Mouse (Mus musculus) left cerebral cortex, postnatal 25 days (tissue): ENCODE measurements around the gene S1pr5. TPM values are rescaled to one million over a fixed set of nuclear protein-coding genes. Genes with fewer than 3 reads are reported as not detected.
"Not testable (repeated sequence)": the region's sequence is repeated elsewhere in the genome, so short reads cannot be mapped to it uniquely, and the experiment has no call there.

Source experiments
- DNase-seq, 2 experiments: peaks; one replicate each; pipeline ENCODE4 v3.0.0; 2022; ENCODE audit warnings: low spot score in 2 of 2, mixed read lengths in 1 of 2
- intact Hi-C: fragments of 180-260 bp; cut with DNase I; formaldehyde crosslinking; loops from one replicate; pipeline ENCODE4 v1.15.1; 2025
- total RNA-seq, 2 experiments: library from RNA; stranded (reverse); gene quantifications; 2 replicates each; pipeline ENCODE4 v1.2.3; 2021

Gene S1pr5
- total RNA-seq, result 1 to 10 TPM; 7.8 to 8.3 TPM

DNA sequence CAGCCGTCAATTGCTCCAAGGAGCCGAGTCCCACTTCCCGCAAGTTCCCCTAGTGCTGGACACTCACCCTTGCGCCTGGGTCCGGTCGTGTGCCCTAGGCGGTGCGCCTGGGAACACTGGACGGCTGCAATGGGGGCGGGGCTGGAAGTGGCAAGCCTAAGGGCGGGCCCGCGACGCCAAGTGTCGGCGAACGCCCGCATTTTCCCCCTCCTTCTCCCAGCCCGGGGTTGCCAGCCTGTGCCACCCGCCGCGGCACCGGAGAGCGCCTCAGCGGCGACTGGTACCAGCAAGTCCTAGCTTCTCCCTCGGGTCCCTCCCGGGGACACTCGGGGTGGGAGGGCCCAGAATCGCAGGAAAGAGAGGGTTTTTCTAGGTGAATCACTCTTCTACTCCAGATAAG lies at the start of gene S1pr5:
Gene S1pr5 (minus strand): TSS at position 118 of the 400 bp plus-strand sequence.
- intact Hi-C loops, result no loop called here
- no peak for DNase-seq

DNA sequence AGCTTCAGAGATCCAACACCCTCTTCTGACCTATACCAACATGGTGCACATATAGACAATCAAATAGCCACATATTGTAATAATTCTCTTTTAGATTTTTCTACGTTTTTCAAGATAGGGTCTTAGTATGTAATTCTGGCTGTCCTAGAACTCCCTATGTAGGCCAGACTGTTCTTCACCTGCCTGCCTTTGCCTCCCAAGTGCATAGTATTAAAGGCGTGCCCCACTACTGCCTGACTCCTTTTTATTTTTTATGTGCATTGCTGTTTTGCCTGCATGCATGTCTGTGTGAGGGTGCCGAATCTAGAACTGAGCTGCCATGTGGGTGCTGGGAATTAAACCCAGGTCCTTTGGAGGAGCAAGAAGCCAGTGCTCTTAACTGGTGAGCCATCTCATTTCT lies 44.0 kb upstream of the S1pr5 start:
- DNase-seq, result no peak
- intact Hi-C loops, result no loop called here

DNA sequence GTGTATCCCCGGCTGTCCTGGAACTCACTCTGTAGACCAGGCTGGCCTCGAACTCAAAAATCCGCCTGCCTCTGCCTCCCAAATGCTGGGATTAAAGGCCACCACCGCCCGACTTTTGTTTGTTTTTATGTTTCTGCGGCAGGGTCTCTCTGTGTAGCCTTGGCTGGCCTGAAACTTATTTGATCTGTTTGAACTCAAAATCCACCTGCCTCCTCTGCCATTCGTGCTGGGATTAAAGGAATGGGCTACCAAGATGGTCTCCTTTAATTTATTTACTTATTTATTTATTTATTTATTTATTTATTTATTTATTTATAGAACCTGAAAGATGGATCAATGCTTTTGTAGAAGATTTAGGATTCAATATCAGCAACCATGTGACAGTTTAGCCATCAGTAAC lies 43.6 kb upstream of the S1pr5 start:
- intact Hi-C loops, result loop anchor here (2.0 kb wide), 1 partner anchor 53 kb away; the partner anchor contains the start of gene Keap1
- not testable (repeated sequence) for DNase-seq

DNA sequence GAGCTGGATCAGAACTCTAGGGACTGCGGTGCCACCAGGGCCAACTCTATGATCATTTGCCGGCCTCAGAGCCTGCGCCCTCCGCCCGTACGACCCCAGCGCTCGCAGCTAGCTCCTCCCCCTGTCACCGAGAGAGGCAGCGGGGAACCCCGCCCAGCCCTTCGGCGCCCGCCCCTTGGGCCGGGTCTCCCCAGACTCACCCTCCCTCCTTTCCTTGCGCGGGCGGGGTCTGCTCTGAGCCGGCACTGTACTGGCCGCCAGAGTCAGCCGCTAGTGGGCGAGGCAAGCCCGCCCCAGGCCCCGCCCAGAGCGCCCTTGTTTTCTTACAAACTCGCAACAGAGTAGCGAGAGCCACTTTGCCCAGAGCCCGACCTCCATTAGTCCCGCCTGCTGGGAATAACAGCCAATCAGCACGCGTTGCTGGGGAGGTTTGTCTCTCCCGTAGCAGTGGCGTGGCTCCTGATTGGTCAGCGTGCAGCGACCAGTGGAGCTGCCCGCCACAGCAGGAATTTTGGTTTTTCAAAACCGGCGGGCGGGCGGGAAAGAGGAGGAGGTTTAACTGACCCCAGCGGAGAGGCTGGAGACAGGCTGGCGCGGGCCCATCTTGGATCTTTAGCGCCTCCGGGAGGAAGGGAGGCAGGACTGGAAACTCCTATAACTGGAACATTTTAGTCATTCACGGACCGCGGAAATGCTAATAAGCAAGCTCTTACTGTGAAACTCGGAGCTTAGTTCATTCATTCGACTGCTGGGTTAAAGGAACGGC lies 43.0 kb upstream of the S1pr5 start, which contains the start of gene Cdkn2d:
Gene Cdkn2d (minus strand): TSS at position 386 of the 766 bp plus-strand sequence.
- intact Hi-C loops, result loop anchor here (2.0 kb wide), 1 partner anchor 52 kb away; the partner anchor contains the start of gene Keap1

DNA sequence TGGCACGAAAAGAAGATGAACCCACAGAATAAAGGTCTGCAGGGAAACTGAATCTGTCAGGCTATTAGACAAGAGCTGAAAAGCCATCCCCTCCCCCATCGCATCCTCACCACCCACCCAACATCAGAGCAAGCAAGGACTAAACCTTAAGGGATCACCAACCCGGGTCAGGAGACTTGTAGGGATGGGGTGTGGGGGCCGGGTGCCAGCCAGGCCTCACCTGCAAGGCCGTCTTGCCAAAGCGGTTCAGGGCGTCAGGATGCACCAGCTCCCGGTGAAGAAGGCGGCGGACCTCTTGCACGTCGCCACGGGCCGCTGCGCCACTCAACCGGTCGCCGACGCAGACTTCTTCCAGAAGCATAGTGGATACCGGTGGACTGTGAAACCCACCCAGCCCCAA lies 42.3 kb upstream of the S1pr5 start:
- intact Hi-C loops, result loop anchor here (2.0 kb wide), 1 partner anchor 52 kb away; the partner anchor contains the start of gene Keap1
- no peak for DNase-seq

More for the DNA sequence above, 43.0 kb upstream of the S1pr5 start, which contains the start of gene Cdkn2d:
- DNase-seq, result peak; percentile 99 to 100

DNA sequence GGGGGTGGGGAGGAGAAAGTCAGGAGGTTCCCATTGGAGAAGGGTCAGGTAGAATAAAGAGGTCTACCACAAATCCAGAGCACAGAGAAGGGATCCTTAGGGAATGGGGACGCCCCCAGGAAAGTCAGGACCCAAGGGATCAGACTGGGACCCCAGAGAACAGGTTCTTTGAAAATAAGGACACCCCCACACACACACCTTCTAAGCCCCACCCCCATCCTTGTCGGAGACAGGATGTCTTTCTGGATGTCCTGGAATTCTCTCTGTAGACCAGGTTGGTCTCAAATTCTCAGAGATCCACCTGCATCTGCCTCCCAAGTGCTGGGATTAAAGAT lies 41.1 kb upstream of the S1pr5 start:
- DNase-seq, result no peak
- intact Hi-C loops, result no loop called here

DNA sequence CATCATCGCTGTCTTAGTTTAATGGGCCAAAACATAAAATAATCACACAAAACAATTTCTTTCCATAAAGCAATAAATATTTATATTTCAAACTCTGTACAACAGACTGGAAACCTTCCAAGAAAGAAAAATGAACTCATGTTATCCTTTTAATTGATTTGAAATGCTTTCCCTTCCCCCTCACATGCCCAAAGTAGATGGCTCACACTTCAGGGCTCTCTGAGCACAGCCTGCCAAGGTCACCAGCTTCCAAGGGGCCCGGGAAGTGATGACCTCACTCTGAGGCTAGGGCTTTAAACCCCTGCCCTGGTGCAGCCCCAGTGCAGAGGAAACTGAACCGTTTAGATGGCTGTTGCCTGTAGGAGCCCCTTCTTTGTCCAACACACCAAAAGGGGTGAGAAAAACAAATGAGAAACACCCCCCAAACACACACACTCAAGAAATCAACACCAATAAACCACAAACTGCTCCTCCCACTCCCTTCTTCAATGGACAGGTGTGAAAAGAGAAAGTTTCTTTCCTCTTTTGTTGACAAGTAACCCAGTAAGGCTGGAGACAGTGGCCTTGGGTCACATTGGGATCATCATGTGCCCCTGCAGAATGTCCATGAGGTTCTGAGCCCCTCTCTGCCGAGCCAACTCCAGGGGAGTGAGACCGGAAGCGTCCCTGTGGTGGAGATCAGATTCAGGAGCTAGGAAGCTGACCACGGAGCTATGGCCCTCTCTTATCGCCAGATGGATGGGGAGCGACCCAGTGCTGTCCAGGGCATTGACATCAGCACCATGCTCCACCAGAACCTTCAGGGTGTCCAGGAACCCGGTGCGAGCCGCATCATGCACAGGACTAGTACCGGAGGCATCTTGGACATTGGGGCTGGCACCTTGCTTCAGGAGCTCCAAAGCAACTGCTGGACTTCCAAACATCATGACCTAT lies 40.4 kb upstream of the S1pr5 start:
- intact Hi-C loops, result no loop called here
- DNase-seq, result no peak

DNA sequence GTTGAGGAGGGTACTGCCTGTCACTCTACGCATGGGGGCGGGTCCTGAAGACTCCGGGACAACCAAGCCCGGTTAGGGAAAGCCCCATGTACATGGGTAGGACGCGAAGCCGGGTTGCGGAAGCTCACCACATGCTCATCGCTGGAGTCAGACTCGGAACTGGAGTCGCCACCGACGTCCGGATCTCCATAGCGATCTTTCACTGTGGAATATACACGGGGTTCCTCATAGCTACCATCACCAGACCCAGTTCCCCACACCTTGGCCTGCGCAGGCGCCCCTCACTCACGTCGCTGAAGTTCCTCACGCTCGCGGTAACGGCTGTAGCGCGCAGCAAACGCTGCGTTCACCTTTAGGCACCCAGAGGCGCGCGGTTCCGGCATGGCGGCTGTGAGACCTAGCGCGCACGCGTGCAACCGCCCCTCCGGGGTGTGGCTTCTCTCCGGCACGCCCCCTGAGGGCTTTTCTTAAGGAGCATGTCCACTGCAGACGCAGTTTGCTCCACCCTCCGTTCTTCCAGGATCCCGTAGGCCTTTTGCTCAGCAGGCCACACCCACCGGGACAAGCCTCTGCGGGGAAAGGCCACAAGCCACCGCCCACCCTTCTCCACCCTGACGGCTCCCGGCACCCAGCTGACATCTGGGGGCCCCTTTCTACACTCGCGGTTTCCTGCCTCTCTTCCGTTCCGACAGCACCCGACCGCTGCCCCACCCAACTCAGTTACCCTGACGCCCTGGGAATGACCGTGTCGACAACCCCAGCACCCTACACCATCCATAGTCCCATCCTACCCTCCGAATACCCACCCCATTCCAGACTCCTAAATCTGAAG lies 39.5 kb upstream of the S1pr5 start, which contains the start of gene Kri1:
Gene Kri1 (minus strand): TSS at position 399 of the 832 bp plus-strand sequence.
- intact Hi-C loops, result loop anchor here (2.0 kb wide), 1 partner anchor 23 kb away; the partner anchor contains the start of gene Atg4d
- peak; percentile 97 to 98 for DNase-seq

DNA sequence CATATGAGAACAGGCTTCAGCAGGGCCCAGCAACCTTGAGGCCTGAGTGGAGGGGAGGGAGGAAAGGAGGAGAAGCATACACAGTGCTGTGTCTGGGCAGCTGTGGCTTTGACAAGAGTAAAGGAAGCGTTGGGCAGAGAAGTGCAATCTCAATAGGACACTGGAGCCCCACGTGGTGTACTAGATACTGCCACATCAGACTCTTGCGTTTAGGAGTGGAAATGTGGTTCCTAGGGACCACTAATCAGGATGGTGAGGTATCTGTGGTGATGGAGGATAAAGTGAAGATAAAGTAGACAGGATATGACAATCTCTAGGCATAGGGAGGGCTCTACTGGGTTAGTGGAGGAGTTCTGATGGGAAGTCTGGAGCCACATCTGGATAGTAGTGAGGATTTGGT lies 38.5 kb upstream of the S1pr5 start:
- no peak for DNase-seq
- intact Hi-C loops, result loop anchor here (2.0 kb wide), 1 partner anchor 22 kb away; the partner anchor contains the start of gene Atg4d

DNA sequence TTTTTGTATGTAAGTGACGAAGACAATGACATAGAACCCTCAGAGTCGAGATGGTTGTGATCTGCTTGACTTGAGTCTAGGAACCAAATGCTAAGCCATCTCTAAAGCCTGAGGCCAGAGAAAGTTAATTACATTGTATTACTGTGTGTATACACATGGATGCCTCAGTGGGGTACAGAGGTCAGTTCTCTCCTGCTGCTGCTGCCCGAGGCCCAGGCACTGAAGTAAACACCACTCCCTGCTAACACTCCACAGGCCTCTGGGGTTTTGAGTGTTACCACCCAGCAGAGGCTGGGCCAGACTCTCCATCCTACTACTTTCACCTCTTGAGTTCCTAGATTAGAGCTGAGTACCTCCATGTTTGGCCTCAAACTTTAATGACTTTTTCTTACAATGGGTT lies 35.8 kb upstream of the S1pr5 start:
- no peak for DNase-seq
- intact Hi-C loops, result no loop called here

DNA sequence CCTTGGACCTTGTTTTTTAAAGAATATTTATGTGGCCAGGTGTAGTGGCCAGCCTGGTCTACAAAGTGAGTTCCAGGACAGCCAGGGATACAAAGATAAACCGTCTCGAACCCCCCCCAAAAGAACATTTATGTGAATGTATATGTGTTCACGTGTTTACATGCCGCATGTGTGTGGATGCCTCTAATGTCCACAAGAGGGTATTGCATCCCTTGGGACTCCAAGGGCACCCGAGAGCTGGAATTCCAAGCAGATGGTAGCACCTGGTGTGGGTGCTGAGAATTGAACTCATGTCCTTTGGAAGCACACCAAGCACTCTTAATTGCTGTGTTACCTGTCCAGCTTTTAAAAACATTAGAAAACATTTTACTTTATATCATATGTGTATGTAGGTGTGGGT lies 35.3 kb upstream of the S1pr5 start:
- DNase-seq, result no peak
- intact Hi-C loops, result no loop called here

DNA sequence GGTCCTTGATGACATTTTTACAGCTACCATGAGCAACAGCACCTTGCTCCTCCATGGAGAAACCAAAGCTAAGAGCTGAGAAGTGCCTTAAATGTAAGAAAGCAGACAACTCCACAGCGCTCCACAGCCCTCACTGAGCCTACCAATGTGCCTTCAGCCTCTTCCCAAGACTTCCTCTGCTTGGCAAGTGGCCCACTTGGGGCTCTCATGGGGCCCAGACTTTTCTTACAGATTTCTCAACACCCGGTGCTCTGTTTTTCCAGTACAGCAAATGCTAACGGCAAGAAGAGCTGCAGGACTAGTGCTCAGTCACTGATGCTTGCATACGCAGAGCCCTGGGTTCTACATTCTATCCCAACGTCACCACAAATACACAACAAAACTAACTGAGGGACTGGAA lies 29.5 kb upstream of the S1pr5 start:
- intact Hi-C loops, result no loop called here
- no peak for DNase-seq

DNA sequence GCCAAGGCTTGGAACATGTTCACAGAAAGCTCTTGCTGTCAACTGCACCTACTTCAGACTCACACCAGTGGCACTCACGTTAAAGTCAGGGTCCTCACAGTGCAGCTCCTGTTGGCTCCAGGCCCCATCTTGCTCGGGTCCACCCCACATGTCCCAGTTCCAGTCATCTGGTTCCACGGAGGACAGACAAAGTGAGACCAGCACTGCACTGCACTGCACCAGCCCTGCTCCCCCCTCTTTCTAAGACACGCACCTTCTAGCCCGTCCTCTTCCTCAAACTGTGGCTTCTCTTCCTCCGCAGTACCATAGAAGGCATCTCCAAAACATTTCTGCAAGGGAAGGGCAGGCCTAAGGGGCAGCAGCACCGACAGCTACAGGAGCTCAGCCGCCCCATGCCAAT lies 28.1 kb upstream of the S1pr5 start:
- no peak for DNase-seq
- intact Hi-C loops, result no loop called here

DNA sequence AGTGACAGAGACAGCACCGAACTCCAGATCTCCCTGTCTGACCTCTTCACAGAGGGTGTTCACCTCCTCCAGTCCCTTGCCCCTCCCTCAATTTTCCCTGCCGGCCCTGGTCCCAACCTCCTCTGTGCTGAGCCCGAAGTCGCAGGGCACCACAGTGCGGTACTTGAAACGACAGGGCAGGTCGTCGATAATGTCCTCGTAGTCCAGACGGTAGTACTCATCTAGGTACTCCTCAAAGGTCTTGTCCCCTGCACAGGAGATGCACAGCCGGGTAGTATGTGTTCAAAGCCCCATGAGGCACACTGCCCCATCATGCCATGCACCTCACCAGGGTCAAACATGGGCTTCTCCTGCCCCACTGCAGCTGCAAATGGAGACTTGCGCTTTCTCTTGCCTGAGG lies 27.5 kb upstream of the S1pr5 start:
- intact Hi-C loops, result no loop called here
- DNase-seq, result no peak

DNA sequence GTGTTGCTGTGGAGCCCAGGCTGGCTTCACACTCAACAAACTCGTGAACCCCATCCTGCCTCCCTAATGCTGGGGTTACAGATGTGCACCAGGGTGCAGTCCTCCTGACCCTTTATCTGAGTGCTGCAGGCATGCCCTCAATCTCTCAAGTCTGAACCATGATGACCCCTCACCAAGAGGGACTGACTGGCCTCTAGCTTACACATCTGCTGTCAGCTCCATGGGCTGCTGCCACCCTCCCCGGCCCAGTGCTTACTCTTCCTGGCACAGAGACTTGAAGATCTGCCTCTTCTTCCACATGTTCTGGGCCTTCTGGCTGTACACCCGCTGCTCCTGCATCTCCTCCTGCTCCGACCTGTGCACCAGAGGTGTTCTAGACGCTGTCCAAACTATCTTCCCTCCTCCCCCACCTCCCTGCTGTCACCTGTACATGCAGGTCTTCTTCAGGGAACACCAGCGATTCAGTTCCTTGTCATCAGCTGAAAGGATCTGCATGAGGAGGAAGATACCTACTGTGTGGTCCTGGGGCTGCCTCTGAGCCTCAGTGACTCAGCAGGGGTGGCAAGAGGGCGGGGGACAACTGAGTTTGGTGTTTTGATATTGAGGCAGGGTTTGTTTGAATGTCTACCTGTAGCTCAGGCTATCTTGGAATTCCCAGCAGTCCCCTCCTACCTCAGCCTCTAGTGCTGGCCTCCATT lies 26.9 kb upstream of the S1pr5 start:
- no peak for DNase-seq
- intact Hi-C loops, result no loop called here

DNA sequence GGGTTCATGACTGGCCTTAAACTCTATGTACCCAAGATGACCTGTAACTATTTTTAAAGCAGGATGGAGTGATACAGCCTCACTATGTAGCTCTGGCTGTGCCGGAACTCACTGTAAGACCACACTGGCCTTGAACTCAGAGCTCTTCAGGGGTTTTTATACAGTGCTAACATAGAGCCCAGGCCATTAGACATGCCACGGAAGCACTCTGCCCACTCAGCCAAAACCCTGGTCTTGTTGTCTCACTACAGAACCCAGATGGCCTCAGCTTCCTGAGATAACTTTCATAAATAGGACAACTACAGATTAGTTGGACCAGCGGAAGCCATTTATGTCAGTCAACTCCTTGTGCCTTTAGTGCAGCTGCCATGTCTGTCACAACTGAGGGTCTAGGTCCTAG lies 26.1 kb upstream of the S1pr5 start:
- intact Hi-C loops, result no loop called here
- no peak for DNase-seq

DNA sequence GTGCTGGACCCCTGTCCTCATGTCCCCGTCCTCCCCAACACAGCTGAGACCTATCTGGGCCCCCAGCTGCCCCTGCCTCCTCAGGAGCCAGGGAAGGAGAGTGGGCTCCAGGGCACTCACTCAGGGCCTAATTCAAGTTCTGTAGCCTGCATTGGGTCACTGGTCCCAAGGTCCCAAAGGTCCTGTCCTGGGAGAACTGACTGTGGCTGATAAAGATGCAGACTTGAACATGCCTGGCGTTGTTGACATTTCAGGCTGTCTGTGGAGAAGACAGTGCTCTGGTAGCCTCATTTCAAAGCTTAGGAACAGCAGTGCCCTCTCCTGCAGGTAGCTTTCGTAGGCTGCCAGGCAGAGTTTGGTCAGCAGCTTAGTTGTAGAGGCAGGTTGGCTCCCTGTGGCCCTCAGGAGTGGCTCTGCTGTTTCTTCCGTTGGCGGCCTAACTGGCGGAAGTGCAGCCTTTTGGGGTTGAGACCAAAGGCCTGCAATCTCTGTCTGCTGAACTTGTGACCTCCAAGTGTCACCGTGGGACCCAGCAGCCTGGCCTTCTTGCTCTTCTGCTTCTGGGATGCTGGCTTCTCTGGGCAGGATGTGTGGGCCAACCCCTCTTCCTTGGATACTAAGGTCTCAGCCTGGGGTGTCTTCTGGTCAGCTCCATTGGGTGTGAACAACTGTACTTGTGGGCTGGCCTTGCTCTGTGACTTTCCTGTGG lies 25.4 kb upstream of the S1pr5 start:
- intact Hi-C loops, result no loop called here
- no peak for DNase-seq

DNA sequence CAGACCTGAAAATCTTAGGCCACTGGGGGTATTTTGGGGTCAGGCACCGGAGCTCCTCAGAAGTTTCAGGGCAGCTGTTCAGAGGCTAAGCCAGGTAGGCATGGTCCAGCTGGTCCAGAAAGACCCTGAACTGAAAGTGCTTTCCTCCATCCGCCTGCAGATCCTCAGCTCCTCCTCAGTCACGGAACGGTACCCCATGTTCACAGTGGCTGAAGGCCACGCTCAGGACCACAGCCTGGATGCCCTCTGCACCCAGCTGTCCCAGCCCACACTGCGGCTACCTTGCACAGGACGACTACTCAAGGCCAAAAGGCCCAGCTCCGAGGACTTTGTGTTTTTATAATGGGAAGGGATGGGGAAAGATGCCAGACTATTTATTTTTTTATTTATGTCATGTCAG lies 24.9 kb upstream of the S1pr5 start:
- no peak for DNase-seq
- intact Hi-C loops, result no loop called here
